Mouse (Mus musculus) hindbrain, embryonic 11.5 days (tissue): Measurements from ENCODE around the gene Ntng2. TPM values are rescaled to one million over a fixed set of nuclear protein-coding genes. Genes with fewer than 3 reads are reported as not detected.
A peak's percentile ranks its signal among the peaks of the same experiment; 100 is the strongest.

Source experiments
- ATAC-seq: fragments of 200-750 bp; cut with Nextera tagmentation; 2 replicates; pipeline ENCODE4 v1.8.0; 2017; ENCODE audit warnings: mild to moderate bottlenecking, moderate TSS enrichment, moderate library complexity; ENCODE audit not compliant: low FRiP score
- DNase-seq: peaks from one replicate; pipeline ENCODE4 v3.0.0-alpha.2; 2015; ENCODE audit warnings: low spot score
- H3K27ac ChIP-seq: fragments of 300-500 bp; sonication (generic); 2 replicates; pipeline ENCODE4 v1.5.1; 2014; ENCODE audit warnings: mild to moderate bottlenecking, low read depth, low read length
- H3K27me3 ChIP-seq: fragments of 300-500 bp; sonication (generic); 2 replicates; pipeline ENCODE4 v1.6.1; 2014; ENCODE audit warnings: mild to moderate bottlenecking, low read length, moderate library complexity, mixed read lengths; ENCODE audit not compliant: control insufficient read depth, insufficient read depth
- H3K36me3 ChIP-seq: fragments of 300-500 bp; sonication (generic); 2 replicates; pipeline ENCODE4 v1.6.1; 2014; ENCODE audit warnings: mild to moderate bottlenecking, low read length, moderate library complexity, mixed read lengths; ENCODE audit not compliant: control insufficient read depth, insufficient read depth
- H3K4me1 ChIP-seq: fragments of 300-500 bp; sonication (generic); replicated peaks from 2 replicates; pipeline ENCODE4 v1.6.1; 2014; ENCODE audit warnings: low read length, mixed read lengths; ENCODE audit not compliant: control insufficient read depth, insufficient read depth
- H3K4me2 ChIP-seq: fragments of 300-500 bp; sonication (generic); replicated peaks from 2 replicates; pipeline ENCODE4 v1.6.1; 2014; ENCODE audit warnings: mild to moderate bottlenecking, low read depth, low read length
- H3K4me3 ChIP-seq: fragments of 300-500 bp; sonication (generic); 2 replicates; pipeline ENCODE4 v1.5.1; 2014; ENCODE audit warnings: low read depth, low read length
- H3K9ac ChIP-seq: fragments of 300-500 bp; sonication (generic); 2 replicates; pipeline ENCODE4 v1.6.1; 2014; ENCODE audit warnings: low read depth, low read length
- H3K9me3 ChIP-seq: fragments of 300-500 bp; sonication (generic); 2 replicates; pipeline ENCODE4 v1.6.1; 2016; ENCODE audit warnings: low read length; ENCODE audit not compliant: control insufficient read depth
- WGBS: fragments of 180-500 bp; shearing (Covaris S2); extraction: QIAGEN DNeasy Blood & Tissue Kit; methylation state at CpG from one replicate; pipeline ENCODE4 v1.1.7; 2014; 5-methylcytosine and 5-hydroxymethylcytosine counted together
- polyA plus RNA-seq: library from polyadenylated mRNA; unstranded; fragments of >200 nt; fragmentation: Nextera tagmentation; extraction: Ambion mirVana; gene quantifications from 2 replicates; pipeline ENCODE4 v1.2.1, GENCODE M21; 2014

Ntng2 gene
- polyA plus RNA-seq, 1 experiment from 2014 or later, result 2.8 TPM

DNA sequence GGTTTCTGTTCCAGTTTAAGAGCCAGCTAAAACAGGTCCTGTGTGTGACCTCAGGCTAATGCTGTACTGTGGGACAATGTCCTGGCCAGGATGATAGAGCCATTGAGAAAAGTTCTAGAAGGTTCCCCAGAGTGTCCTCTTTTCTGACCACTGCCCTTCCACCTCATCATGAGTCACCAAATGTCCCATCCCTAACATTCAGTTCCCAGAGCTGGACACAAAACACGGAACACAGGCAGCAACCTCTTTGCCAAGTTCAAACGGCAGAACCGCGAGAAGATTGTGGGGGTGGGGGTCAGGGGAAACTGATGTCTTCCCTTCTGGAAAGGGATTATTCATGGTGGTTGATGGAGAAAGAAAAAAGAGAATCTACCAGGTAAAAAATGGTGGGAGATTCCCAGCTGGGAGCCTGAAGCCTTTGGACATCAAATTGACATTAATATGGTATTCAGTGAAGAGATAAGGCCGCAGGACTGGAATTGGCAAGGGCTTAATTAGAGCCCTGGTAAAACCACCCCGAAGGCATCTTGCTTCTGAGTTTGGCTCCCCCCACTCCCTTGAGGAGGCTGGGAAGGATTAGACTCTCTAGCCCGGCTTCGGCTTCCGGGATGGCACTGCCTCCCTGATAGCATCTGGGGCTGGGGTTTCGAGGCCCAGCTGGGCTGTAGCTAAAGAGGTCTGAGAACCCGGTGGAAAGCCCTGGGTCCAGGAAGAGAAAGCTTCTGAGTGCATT lies 51.4 kb downstream of the Ntng2 start:
- Histone ChIP-seq H3K27ac (no peak overlapping the region), H3K36me3 (no peaks in the 10 kb centered on the region), H3K9ac (no peak overlapping the region), H3K4me1 (no peaks in the 10 kb centered on the region), H3K27me3 (peaks cover 2% of the 10 kb centered on the region; the same call in 1 of the 2 replicates), H3K4me2 (no peak overlapping the region), H3K9me3 (no peaks in the 10 kb centered on the region), H3K4me3 (no peak overlapping the region)
- 67% methylated on average over 11 of the region's 11 CpGs for whole genome bisulfite sequencing
- DNase-seq (no peak), ATAC-seq (no peak)

- no peak overlapping the region for H3K4me2 ChIP-seq
- no peak overlapping the region for H3K27ac ChIP-seq
- H3K4me1 ChIP-seq, result no peaks in the 10 kb centered on the region
- no peak overlapping the region for H3K4me3 ChIP-seq
- DNase-seq, result peak; percentile 63
- H3K36me3 ChIP-seq, result no peaks in the 10 kb centered on the region
- H3K27me3 ChIP-seq, result peaks cover 12% of the 10 kb centered on the region
- 10% methylated on average over 3 of the region's 3 CpGs for WGBS
- H3K9me3 ChIP-seq, result no peaks in the 10 kb centered on the region
- no peak for ATAC-seq
- no peak overlapping the region for H3K9ac ChIP-seq
Observed at GRCm38 (mm10) chr2:29199909-29200308, 52.9 kb downstream of the Ntng2 start.

- Histone ChIP-seq H3K36me3 (no peaks in the 10 kb centered on the region), H3K9ac (no peak overlapping the region), H3K4me1 (no peaks in the 10 kb centered on the region), H3K27me3 (peaks cover 12% of the 10 kb centered on the region), H3K4me2 (no peak overlapping the region), H3K4me3 (no peak overlapping the region), H3K27ac (no peak overlapping the region), H3K9me3 (no peaks in the 10 kb centered on the region)
- no peak for ATAC-seq
- 81% methylated on average over 5 of the region's 5 CpGs for WGBS
- no peak for DNase-seq
Observed at GRCm38 (mm10) chr2:29198446-29198845, 54.4 kb downstream of the Ntng2 start.

DNA sequence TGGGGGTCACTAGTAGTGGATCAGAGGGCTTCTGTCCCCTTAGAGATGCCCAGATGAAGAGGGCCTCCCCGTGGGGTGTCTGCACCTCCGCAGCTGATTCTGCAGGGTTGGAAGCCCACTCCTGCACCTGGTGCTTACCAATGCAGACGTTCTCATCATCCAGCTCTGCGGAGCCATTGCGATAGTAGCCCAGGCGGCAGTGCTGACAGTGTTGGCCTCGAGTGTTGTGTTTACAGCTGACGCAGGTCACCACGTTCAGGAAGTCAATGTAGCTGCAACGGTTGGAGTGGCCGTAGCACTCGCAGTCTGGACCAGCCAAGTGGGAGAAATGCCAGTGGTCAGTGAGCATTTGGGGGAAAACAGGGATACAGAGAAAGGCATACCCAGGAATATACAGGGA lies 56.0 kb downstream of the Ntng2 start:
- no peaks in the 10 kb centered on the region for H3K9me3 ChIP-seq
- no peaks in the 10 kb centered on the region for H3K36me3 ChIP-seq
- H3K9ac ChIP-seq, result no peak overlapping the region
- H3K4me1 ChIP-seq, result no peaks in the 10 kb centered on the region
- H3K27me3 ChIP-seq, result peaks cover 12% of the 10 kb centered on the region
- H3K27ac ChIP-seq, result no peak overlapping the region
- ATAC-seq (no peak), DNase-seq (no peak)
- WGBS, result 71% methylated on average over 12 of the region's 12 CpGs
- no peak overlapping the region for H3K4me2 ChIP-seq
- H3K4me3 ChIP-seq, result no peak overlapping the region

GRCm38 (mm10) chr2:29194547-29195463 lies 58.0 kb downstream of the Ntng2 start:
- Histone ChIP-seq H3K27me3 (peaks cover 10% of the 10 kb centered on the region), H3K27ac (no peak overlapping the region), H3K4me3 (peak overlapping the region; percentile 49), H3K9me3 (no peaks in the 10 kb centered on the region), H3K9ac (peak overlapping the region; percentile 40; the same call in 1 of the 2 replicates), H3K4me1 (no peaks in the 10 kb centered on the region; the same call in 1 of the 2 replicates), H3K4me2 (peak overlapping the region; percentile 99), H3K36me3 (no peaks in the 10 kb centered on the region)
- 2% methylated on average over 56 of the region's 61 CpGs for whole genome bisulfite sequencing
- DNase-seq (peak; percentile 87), ATAC-seq (peak; percentile 79)

DNA sequence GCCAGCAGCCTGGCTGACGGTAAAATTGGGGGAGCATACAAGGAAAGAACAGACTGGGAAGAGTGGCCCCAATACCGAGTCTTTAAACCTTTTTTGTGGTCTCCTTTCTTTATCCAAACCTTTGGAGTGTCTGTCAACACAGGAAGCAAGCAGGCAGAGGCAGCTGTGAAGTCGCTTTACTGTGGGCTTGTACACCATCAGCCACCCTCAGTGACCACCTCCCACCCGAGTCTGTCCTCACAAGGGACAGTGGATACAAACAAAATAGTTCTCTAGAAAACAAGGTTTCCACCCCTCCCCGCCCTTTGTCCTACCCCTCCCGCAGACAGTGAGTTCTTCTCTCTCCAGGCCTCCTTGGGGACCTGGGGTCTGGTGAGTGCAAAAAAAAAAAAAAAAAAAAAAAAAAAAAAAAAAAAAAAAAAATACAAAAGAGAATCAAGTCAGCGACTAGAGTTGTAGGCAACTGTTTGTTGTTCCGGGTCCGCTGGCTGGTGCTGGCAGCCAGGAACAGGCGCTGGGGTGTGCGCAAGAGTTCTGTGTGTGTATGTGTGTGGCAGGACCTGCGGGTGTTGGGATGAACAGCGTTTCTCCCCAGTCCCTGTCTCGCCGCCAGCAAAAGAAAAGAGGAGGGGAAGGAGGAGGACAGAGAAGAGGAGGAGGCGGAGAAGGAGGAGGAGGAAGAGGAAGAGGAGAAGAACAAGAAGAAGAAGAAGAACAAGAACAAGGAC lies 58.8 kb downstream of the Ntng2 start:
- DNase-seq, result peak; percentile 17
- H3K36me3 ChIP-seq, result no peaks in the 10 kb centered on the region
- H3K27me3 ChIP-seq, result peaks cover 10% of the 10 kb centered on the region
- no peak overlapping the region for H3K27ac ChIP-seq
- H3K9ac ChIP-seq, result no peak overlapping the region
- WGBS, result 13% methylated on average over 16 of the region's 16 CpGs
- H3K9me3 ChIP-seq, result no peaks in the 10 kb centered on the region
- peak overlapping the region; percentile 49 for H3K4me3 ChIP-seq
- peak overlapping the region; percentile 99 for H3K4me2 ChIP-seq
- H3K4me1 ChIP-seq, result no peaks in the 10 kb centered on the region; the same call in 1 of the 2 replicates
- ATAC-seq, result no peak

DNA sequence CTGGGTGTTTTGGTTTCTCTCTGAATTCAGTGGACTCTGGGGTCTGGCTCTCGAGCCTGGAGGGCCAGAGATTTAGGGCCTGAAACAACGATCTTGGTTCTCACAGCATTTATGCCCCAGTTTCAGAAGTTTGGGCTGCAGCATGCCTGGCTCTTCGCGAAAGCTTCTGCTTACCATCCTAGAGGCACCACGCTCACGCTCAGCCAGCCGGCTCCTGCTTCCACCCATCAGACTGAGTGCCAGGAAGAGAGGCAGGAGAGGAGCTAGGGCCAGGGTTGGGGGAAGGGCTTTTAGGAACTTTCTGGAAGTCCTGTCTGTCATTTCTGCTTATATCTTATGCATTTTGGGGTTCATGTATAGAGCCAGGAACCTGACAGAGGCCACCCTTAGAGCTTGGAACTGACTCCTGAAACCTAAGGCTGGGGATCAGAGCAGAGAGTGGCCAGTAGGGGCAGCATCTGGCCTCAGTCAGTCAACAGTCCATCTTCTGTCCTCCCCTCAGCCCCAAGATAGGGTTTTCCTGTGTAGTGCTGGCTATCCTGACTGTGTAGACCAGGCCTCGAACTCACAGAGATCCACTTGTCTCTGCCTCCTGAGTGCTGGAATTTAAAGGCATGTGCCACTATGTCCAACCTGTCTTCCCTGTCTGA lies 60.1 kb downstream of the Ntng2 start:
- Histone ChIP-seq H3K27me3 (peaks cover 10% of the 10 kb centered on the region), H3K4me2 (no peak overlapping the region), H3K4me1 (no peaks in the 10 kb centered on the region; the same call in 1 of the 2 replicates), H3K27ac (no peak overlapping the region), H3K4me3 (no peak overlapping the region), H3K9me3 (no peaks in the 10 kb centered on the region), H3K36me3 (no peaks in the 10 kb centered on the region), H3K9ac (no peak overlapping the region)
- WGBS, result 86% methylated on average over 8 of the region's 8 CpGs
- peak; percentile 41 for DNase-seq
- ATAC-seq, result no peak
